Mouse (Mus musculus): ENCODE measurements around the gene Zbtb8a. TPM values are rescaled to one million over a fixed set of nuclear protein-coding genes. Genes with fewer than 3 reads are reported as not detected.
A peak's percentile ranks its signal among the peaks of the same experiment; 100 is the strongest.
"Not testable (repeated sequence)": the region's sequence is repeated elsewhere in the genome, so short reads cannot be mapped to it uniquely, and the experiment has no call there.

Zbtb8a gene
- polyA plus RNA-seq, 1 experiment from 2014 or later, result 17.8 TPM

DNA sequence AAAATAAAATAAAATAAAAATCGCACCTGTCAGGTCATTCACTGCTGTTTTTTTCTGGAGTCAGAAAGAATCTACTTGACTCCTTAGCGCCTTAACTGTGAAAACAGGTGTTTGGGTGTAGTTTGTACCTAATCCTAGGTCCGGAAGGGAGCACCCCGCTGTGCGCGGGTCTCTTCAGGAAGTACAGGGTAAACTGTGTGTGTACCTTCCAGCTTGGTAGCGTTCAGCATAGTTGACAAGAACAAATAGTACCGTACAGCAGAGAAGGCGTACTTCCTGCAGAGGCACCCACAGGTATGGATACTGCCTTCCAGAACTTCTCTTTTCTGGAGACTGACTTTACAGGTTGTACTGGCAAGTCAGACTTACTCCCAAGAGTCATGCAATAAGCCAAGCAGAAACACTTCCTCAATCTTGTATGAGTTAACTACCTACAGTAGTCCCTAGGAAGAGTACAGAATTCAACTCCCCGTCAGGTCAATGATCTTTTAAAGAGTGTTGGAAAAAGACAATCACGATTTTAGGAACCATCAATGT lies 3.6 kb downstream of the Zbtb8a start:
- Histone ChIP-seq H3K9ac (replicated peaks) (no peak overlapping the region), H3K4me1 (peaks cover 21% of the 10 kb centered on the region), H3K4me3 (no peak overlapping the region), H3K9me3 (no peaks in the 10 kb centered on the region), H3K27me3 (no peaks in the 10 kb centered on the region), H3K4me2 (replicated peaks) (no peak overlapping the region), H3K36me3 (no peaks in the 10 kb centered on the region), H3K27ac (replicated peaks) (no peak overlapping the region)
- 39% methylated on average over 11 of the region's 11 CpGs for WGBS
- ATAC-seq (replicated peaks), result no peak

DNA sequence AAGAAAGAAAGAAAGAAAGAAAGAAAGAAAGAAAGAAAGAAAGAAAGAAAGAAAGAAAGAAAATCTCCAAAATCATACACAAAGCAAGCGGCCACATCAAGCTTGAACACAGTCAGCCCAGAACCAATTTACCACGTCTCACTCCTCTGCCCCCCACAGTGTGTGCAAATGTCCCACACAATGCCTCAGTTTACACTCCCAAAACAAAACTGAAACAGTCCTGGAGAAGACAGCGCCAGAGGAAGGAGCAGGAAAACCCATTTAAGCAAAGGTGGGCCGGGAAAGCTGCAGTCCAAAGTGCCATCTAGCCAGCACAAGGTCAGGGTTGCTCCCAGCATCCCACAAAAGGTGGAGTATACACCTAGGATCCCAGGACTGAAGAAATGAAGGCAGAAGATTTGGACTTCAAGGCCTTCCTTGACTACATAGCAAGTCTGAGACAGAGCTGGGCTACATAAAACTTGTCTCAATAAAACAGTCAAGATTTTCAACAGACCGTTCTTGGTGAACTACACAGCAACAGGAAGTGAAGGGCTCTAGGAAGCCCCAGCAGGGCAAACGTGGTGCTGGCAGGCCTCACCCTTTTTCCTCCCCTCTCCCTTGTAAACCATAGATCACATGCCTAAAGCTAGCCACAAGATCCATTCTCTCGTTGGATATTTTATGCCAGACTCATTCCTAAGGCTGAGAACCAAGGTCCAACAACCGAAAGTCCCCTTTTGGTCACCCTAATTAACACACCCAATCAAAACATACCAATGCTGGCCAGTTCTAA lies 4.5 kb downstream of the Zbtb8a start:
- Histone ChIP-seq H3K4me3 (no peak overlapping the region), H3K27me3 (no peaks in the 10 kb centered on the region), H3K4me1 (peaks cover 21% of the 10 kb centered on the region), H3K27ac (replicated peaks) (no peak overlapping the region), H3K9me3 (no peaks in the 10 kb centered on the region), H3K9ac (replicated peaks) (no peak overlapping the region), H3K36me3 (peaks cover 5% of the 10 kb centered on the region; the same call in 1 of the 2 replicates), H3K4me2 (replicated peaks) (no peak overlapping the region)
- no peak for ATAC-seq (replicated peaks)
- WGBS, result 43% methylated on average over 8 of the region's 8 CpGs

DNA sequence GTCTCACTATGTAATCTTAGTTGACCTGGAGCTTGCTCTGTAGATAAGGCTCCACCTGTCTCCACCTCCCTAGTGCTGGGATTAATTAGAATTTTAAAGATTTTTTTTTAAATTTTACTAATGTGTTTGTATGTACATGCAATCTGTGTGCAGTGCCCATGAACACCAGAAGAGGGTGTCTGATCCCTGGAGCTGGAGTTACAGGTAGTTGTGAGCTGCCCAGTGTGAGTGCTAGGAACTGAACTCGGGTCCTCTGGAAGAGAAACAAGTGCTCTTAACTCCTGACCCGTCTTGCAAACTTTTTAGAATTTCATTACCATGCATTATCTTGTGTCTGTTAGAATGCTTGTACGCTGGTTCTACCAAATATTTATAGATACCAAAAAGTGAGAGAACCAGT lies 6.5 kb downstream of the Zbtb8a start:
- ATAC-seq (replicated peaks), result no peak
- Histone ChIP-seq H3K9ac (replicated peaks) (no peak overlapping the region), H3K27me3 (no peaks in the 10 kb centered on the region), H3K27ac (replicated peaks) (no peak overlapping the region), H3K4me3 (no peak overlapping the region), H3K9me3 (no peaks in the 10 kb centered on the region), H3K4me1 (peaks cover 11% of the 10 kb centered on the region), H3K4me2 (replicated peaks) (no peak overlapping the region), H3K36me3 (peaks cover 8% of the 10 kb centered on the region; the same call in 1 of the 2 replicates)
- 93% methylated on average over 3 of the region's 3 CpGs for WGBS

- H3K4me2 ChIP-seq (replicated peaks), result no peak overlapping the region
- H3K9ac ChIP-seq (replicated peaks), result no peak overlapping the region
- no peaks in the 10 kb centered on the region for H3K4me1 ChIP-seq
- no peak for ATAC-seq (replicated peaks)
- WGBS, result 96% methylated on average over 5 of the region's 5 CpGs
- no peak overlapping the region for H3K4me3 ChIP-seq
- H3K27me3 ChIP-seq, result no peaks in the 10 kb centered on the region
- H3K27ac ChIP-seq (replicated peaks), result no peak overlapping the region
- H3K36me3 ChIP-seq, result peaks cover 13% of the 10 kb centered on the region
- no peaks in the 10 kb centered on the region for H3K9me3 ChIP-seq
Observed at GRCm38 (mm10) chr4:129365224-129365623, 12.7 kb downstream of the Zbtb8a start.

DNA sequence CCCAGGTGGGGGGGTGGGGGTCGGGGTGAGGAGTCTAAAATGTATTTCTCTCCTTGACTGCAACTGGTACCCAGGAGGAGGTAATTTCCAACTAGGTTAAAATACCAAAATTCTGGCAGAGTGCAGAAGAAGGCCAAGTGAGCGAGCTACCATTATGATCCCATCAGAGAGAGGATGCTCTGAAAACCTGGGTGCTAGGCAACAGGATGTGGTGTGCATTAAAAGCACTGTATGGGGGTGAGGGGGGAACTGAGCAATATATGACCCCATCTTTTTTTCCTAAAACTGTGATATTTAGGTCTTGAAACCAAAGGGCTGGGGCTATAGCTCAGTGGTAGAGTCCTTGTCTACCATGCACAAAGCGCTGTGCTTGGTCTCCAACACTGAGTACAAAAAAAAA lies 13.5 kb downstream of the Zbtb8a start:
- Histone ChIP-seq H3K4me2 (replicated peaks) (no peak overlapping the region), H3K36me3 (peaks cover 21% of the 10 kb centered on the region), H3K9me3 (no peaks in the 10 kb centered on the region), H3K27me3 (no peaks in the 10 kb centered on the region), H3K9ac (replicated peaks) (no peak overlapping the region), H3K4me3 (no peak overlapping the region), H3K27ac (replicated peaks) (no peak overlapping the region), H3K4me1 (no peaks in the 10 kb centered on the region)
- 92% methylated on average over 3 of the region's 3 CpGs for WGBS
- no peak for ATAC-seq (replicated peaks)

GRCm38 (mm10) chr4:129363463-129363862 lies 14.5 kb downstream of the Zbtb8a start:
- WGBS, result 89% methylated on average over 9 of the region's 9 CpGs
- no peak overlapping the region for H3K4me3 ChIP-seq
- H3K36me3 ChIP-seq, result peaks cover 18% of the 10 kb centered on the region
- no peaks in the 10 kb centered on the region for H3K9me3 ChIP-seq
- no peak for ATAC-seq (replicated peaks)
- H3K9ac ChIP-seq (replicated peaks), result no peak overlapping the region
- no peaks in the 10 kb centered on the region for H3K27me3 ChIP-seq
- no peak overlapping the region for H3K4me2 ChIP-seq (replicated peaks)
- no peaks in the 10 kb centered on the region for H3K4me1 ChIP-seq
- no peak overlapping the region for H3K27ac ChIP-seq (replicated peaks)

- ATAC-seq (replicated peaks), result no peak
- 69% methylated on average over 5 of the region's 5 CpGs for WGBS
Observed at GRCm38 (mm10) chr4:129362771-129363170, 15.1 kb downstream of the Zbtb8a start.

GRCm38 (mm10) chr4:129362238-129362637 lies 15.7 kb downstream of the Zbtb8a start:
- 77% methylated on average over 3 of the region's 3 CpGs for WGBS
- not testable (repeated sequence) for H3K9ac ChIP-seq (replicated peaks); ATAC-seq (replicated peaks); H3K27me3 ChIP-seq; H3K9me3 ChIP-seq; H3K27ac ChIP-seq (replicated peaks); H3K4me2 ChIP-seq (replicated peaks); H3K4me1 ChIP-seq; H3K4me3 ChIP-seq
- peaks cover 27% of the 10 kb centered on the region for H3K36me3 ChIP-seq

More at GRCm38 (mm10) chr4:129362771-129363170, 15.1 kb downstream of the Zbtb8a start:
- Histone ChIP-seq H3K27ac (replicated peaks) (no peak overlapping the region), H3K4me1 (no peaks in the 10 kb centered on the region), H3K9me3 (no peaks in the 10 kb centered on the region), H3K4me3 (no peak overlapping the region), H3K27me3 (no peaks in the 10 kb centered on the region), H3K36me3 (peaks cover 24% of the 10 kb centered on the region), H3K4me2 (replicated peaks) (no peak overlapping the region), H3K9ac (replicated peaks) (no peak overlapping the region)

- Histone ChIP-seq H3K27ac (replicated peaks) (no peak overlapping the region), H3K36me3 (peaks cover 41% of the 10 kb centered on the region), H3K9ac (replicated peaks) (no peak overlapping the region), H3K4me2 (replicated peaks) (no peak overlapping the region), H3K4me3 (no peak overlapping the region), H3K9me3 (no peaks in the 10 kb centered on the region), H3K27me3 (no peaks in the 10 kb centered on the region), H3K4me1 (no peaks in the 10 kb centered on the region)
- 91% methylated on average over 15 of the region's 15 CpGs for WGBS
- no peak for ATAC-seq (replicated peaks)
Observed at GRCm38 (mm10) chr4:129357613-129358163, 20.2 kb downstream of the Zbtb8a start.

DNA sequence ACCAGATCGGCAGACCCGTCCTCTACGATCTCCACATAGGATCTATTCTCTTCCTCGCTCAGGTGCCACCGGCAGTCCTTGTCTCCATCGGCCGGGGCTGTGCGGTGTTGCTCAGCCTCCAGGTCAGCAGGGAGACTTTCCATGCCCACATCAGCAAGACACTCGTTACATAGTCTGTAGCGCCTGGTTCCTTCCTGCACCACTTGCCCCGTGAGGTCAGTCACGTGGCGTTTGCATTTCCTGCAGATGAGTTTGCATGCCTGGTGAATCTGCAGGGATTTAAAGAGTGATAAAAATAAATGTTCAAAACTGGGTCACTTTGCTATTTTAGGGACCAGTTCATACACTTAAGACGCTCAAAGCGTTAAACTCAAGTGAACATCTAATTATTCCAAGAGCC lies 23.7 kb downstream of the Zbtb8a start:
- no peak for ATAC-seq (replicated peaks)
- H3K4me1 ChIP-seq, result peaks cover 4% of the 10 kb centered on the region; the same call in 1 of the 2 replicates
- 80% methylated on average over 15 of the region's 15 CpGs for WGBS
- H3K4me3 ChIP-seq, result no peak overlapping the region
- peaks cover 37% of the 10 kb centered on the region for H3K36me3 ChIP-seq
- H3K9ac ChIP-seq (replicated peaks), result no peak overlapping the region
- no peak overlapping the region for H3K27ac ChIP-seq (replicated peaks)
- no peaks in the 10 kb centered on the region for H3K27me3 ChIP-seq
- no peak overlapping the region for H3K4me2 ChIP-seq (replicated peaks)
- no peaks in the 10 kb centered on the region for H3K9me3 ChIP-seq

DNA sequence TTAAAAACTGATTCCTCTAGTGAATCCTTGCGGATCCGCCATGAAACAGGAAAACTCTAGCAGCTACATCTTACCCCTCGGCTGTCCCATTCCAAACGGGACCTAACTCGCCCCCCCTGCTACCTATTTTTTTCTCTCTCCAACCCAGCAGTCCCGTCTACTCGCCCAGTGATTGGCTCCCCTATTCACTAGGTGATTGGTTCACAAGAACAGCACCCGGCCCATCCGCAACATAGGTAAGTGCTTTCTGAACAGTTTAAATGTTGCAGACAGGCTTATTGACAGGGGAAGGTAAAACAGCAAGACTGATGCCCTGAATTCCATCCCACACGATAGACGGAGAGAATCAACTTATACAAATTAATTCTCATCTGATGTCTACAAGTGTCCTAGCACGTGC lies 24.7 kb downstream of the Zbtb8a start:
- H3K4me1 ChIP-seq, result peaks cover 4% of the 10 kb centered on the region; the same call in 1 of the 2 replicates
- no peak overlapping the region for H3K4me3 ChIP-seq
- no peaks in the 10 kb centered on the region for H3K9me3 ChIP-seq
- WGBS, result 89% methylated on average over 12 of the region's 12 CpGs
- no peak overlapping the region for H3K9ac ChIP-seq (replicated peaks)
- peaks cover 33% of the 10 kb centered on the region for H3K36me3 ChIP-seq
- H3K27me3 ChIP-seq, result no peaks in the 10 kb centered on the region
- no peak for ATAC-seq (replicated peaks)
- no peak overlapping the region for H3K27ac ChIP-seq (replicated peaks)
- no peak overlapping the region for H3K4me2 ChIP-seq (replicated peaks)

- no peaks in the 10 kb centered on the region for H3K27me3 ChIP-seq
- 0 out of 2 replicates have a peak overlapping the region, but pooled peaks have one; percentile 4 for H3K27ac ChIP-seq (replicated peaks)
- H3K36me3 ChIP-seq, result peaks cover 28% of the 10 kb centered on the region
- no peaks in the 10 kb centered on the region for H3K9me3 ChIP-seq
- WGBS, result 72% methylated on average over 6 of the region's 6 CpGs
- ATAC-seq (replicated peaks), result no peak
- H3K4me2 ChIP-seq (replicated peaks), result no peak overlapping the region
- H3K4me3 ChIP-seq, result no peak overlapping the region
- peaks cover 4% of the 10 kb centered on the region; the same call in 1 of the 2 replicates for H3K4me1 ChIP-seq
- no peak overlapping the region for H3K9ac ChIP-seq (replicated peaks)
Observed at GRCm38 (mm10) chr4:129351111-129351510, 26.8 kb downstream of the Zbtb8a start.

All from forebrain, embryonic 15.5 days (tissue).